Mouse (Mus musculus): ENCODE measurements around the gene Tcf25.

- TF ChIP-seq CTCF (IDR thresholded peaks at IDR 0.05; ENCODE audit: insufficient read depth, low read depth, low read length) (no peak), POLR2A (IDR thresholded peaks at IDR 0.05; ENCODE audit: insufficient read depth, low read depth, low read length) (no peak)
These were observed 28.4 kb upstream of the Tcf25 start for GRCm38 (mm10) chr8:123345135-123345534.

Data from olfactory bulb, adult 2 months (tissue).